Mouse (Mus musculus) neural tube, embryonic 10.5 days (tissue): ENCODE measurements at regions not wholly inside any gene's neighbourhood (a gene's known extent, or its start where the extent isn't known, plus 50 kb on each side); places are given as distances from the start of the nearest gene placed in this dataset.

Source experiments
- DNase-seq: peaks from one replicate; pipeline ENCODE4 v3.0.0-alpha.2; 2017; ENCODE audit warnings: low spot score; ENCODE audit errors: extremely low spot score

DNA sequence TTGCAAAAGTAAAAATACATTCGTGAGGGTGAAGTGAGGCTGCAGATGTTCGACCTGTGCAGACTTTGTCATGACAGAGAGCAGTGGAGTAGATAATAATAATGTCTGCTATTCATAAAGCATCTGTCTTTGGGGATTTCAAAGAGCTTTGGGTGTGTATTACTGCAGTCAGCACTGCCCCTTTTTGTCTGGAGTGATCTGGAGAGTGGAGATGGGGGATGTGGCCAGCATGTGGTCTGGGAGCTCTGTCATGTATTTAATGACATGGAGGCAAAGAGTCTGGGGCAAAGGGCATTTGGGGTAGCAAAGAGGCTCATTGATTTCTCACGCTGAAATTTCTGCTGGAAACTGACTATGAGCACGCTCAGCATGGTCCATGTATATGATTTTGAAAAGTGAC lies 510.8 kb upstream of the Pou3f2 start:
- DNase-seq: peak; percentile 35

GRCm38 (mm10) chr4:22997198-22997985 lies 509.2 kb upstream of the Pou3f2 start:
- peak; percentile 53 for DNase-seq

DNA sequence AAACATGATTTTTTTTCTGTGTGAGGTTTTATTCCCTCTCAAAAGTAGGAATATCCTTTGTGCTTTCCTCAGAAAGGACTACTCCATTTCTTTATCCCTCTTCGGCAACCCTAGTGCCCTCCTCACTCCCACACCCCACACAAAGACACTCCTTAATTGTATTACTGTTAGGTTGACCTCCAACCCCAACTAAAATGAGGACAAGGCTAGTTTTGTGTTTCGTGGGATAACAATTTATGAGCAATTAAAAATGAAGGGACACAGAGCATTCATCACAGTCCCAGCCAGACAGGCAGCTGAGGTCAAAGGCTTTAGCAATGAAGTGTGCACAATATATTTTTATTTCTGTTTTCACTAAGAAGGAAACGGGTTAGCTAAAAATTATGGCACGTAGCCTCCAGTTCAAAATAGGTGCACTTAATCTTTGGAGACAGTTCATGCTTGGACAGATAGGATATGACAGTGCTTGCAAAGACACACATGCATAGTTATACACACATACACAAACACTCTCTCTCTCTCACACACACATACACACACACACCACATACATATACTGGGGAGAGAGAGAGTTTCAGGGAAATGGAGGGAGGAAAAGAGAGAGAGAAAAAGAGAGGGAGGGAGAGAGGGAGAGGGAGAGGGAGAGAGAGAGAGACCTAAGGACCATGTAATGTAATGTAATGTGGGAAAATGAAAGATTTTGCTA lies 498.8 kb upstream of the Pou3f2 start:
- peak; percentile 17 for DNase-seq

- DNase-seq: no peak
Observed at GRCm38 (mm10) chr4:22973585-22974116, 485.5 kb upstream of the Pou3f2 start.

DNA sequence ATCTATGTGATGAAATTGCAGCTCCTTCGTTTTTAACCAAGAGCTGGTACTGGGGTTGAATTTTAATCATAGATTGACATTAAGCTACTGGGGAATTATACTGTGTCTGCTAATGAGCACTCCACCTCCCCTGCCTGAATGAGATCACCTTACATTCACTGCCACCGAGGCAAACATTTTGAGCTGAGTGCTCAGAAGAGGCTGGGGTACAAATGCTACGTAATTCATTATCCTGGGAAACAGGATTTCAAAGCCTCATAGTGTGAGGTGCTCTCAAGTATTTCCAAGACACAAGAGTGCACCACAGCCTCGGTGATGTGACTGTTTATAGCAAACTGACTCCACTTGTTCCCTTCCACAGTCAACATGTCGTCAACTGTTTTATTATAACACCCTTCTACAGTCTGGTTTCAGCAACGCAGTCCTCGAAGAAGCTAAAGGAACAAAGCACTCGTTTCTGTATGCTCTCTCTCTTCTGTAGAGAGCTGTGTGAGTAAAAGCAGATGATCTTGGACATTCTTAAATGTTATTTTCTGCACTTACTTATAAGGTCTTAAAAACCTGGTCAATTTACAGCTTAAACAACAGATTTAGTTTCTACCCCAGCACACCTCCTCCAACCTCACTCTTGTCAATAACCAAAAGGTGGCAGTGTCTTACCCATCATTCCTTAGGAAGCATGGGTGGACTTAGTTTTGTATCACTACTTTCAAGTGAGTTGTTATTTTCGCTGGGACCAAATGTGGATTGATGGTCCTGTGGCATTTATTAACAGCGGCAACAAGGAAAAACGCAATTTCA lies 484.8 kb upstream of the Pou3f2 start:
- DNase-seq: no peak

DNA sequence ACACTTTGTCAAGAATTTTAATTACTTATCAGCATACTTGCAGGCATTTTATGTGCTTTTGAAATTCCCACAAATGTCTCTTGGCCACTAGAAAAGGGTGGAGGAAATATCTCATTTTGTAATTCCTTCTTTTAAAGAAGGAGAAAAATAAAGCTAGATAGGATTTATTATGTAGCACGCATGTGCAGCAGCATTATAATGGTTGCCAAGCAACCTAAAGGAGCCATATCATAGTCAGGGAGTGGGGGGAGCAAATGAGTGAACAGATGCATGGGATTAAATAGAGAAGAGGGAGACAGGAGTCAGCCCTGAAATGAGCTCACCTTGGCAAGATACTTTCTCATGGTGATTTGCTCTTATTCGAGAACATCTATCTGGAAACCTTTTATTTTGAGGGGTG lies 483.0 kb upstream of the Pou3f2 start:
- DNase-seq: no peak

DNA sequence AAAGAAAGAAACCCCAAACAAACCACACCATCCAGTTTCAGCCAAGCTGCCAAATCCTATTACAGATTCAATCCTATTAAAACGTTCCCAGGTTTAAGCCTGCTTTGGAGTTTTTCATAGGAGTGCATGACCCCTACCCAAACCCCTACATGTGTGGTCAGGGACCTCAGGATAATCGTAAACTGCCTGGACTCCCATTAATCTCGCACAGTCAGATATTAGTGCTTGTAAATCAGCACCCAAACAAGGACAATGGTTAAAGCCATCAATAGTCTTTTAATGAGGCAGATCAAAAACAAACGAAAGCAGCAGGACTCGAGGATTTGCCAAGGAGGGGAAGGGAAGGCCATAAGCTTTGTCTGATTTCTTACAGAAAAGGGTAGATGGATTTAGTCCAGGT lies 482.3 kb upstream of the Pou3f2 start:
- peak; percentile 21 for DNase-seq

- no peak for DNase-seq
Observed at GRCm38 (mm10) chr4:22949422-22949821, 461.3 kb upstream of the Pou3f2 start.

- no peak for DNase-seq
Observed at GRCm38 (mm10) chr4:22948880-22949279, 460.7 kb upstream of the Pou3f2 start.

- DNase-seq: peak; percentile 41
Observed at GRCm38 (mm10) chr4:22946788-22947406, 458.7 kb upstream of the Pou3f2 start.

- DNase-seq: no peak
Observed at GRCm38 (mm10) chr4:22938302-22938701, 450.1 kb upstream of the Pou3f2 start.

- DNase-seq: no peak
Observed at GRCm38 (mm10) chr4:22924181-22924580, 436.0 kb upstream of the Pou3f2 start.

GRCm38 (mm10) chr4:22914886-22915285 lies 426.7 kb upstream of the Pou3f2 start:
- DNase-seq: no peak

DNA sequence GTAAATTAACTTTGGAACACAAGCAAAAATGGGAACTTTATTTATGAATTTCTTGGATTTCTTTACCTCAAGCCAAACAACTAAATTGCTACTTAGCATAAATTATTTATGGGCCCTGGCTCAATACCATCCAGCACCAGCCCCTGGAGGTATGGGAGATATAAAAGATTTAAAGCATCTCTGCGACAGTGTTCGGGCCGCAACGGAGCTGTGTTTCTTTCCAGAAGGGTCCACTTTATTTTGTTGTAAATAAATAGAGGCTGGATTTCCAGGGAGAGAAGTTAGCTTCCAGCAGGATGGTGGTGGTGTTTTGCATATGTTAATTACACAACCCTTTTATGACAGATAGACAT lies 404.5 kb upstream of the Pou3f2 start:
- DNase-seq: no peak

DNA sequence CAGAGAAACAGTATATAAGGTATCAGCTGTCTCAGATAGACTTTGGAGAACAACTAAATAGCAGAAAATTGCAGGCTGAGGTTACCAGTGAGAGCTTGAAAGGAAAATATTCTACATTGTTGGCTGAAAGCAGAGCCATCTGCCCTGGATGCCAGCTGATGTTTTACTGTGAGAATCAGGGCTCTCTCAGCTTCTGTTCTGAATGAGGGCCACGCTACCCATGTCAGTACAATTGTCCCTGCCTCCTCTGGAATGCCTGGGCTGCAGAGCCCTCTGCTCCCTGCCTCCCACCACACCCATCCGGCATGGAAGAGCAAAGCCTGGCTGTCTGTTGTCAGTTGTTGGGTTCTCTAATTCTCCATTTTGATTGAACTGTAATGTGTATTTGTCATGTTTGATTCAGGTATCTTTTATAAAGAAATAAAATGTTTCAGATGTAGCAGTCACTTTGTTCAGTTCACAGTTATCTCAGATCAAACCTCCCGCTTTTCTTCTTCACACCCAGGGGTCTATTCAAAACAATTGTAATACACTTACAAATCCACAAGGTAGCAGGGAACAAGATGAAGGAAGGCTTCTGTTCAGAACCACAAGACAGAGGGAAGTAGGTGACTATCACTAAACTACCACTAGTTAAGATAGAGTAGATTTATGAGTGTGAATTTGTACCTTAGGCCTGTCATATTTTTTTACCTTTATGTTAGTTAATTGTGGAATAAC lies 404.0 kb upstream of the Pou3f2 start:
- no peak for DNase-seq

DNA sequence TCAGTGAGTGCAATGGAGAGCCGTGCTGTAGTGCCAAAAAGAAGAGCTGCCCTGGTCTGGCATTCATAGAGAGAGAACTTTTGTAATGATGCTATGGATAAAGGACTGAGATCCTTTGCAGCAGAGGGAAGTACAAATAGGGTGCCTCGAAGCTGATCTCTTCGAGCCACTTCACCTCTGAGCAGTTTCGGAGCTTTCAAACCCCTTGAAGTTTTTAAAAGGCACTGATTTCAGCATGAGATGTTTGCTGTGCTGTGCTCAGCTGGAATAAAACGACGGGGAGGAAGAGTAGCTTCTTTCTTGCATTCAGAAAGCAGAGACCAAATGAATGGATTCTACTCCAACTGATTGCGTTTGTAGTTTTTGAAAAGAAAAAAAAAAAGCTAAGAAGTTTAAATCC lies 392.5 kb upstream of the Pou3f2 start:
- no peak for DNase-seq

DNA sequence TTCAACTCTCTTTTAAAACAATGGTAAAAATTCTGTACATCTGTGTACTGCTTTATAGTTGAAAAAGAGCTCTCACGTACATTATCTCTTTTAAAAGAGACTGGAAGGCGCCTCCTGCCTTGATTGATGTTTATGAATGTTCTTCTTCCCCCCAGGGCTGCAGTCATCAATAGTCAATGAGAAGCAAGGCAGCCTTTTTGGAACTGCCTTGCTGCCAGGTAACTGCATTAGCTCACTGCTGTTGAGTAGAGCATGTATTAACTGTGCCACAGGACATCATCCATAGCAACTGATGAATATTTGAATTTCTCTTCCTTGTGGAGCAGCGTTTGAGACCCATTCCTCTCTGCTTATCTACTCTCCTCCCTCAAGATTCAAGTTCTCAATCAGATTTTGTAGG lies 387.2 kb upstream of the Pou3f2 start:
- no peak for DNase-seq

- DNase-seq: no peak
Observed at GRCm38 (mm10) chr4:22836124-22836445, 347.9 kb upstream of the Pou3f2 start.

DNA sequence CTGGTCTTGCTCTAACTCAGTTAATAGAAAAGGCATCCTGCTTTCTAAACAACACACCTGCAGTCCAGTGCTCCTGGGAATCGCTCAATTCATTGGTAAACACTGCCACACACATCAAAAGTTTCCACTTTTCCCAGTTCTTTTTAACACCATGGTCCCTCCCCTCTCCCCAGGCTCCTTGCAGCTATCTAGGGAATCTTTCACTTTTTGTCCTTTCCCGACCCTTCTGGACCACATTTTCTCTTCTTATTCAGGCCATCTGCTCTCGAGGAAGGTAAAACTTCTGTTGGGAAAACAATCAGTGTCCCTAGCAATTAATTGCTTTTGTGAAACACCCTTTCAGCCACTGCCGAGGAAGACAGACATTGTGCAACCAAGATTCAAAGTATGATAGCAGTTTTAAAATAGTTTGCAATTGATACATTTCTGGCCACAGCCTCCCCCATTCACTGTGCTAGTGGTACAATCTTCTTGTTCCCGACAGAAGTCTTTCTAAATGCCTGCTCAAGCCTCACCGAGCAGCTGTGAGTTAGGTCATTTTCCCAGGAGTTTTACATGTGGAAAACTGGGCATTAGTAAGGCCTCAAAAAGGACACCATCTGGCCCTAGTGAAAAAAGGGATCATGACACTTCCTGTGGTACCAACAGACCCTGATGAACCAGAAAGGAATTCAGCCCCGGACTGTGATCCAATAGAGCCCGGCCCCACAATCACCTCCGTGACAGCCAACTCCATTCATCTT lies 347.4 kb upstream of the Pou3f2 start:
- DNase-seq: peak; percentile 69

DNA sequence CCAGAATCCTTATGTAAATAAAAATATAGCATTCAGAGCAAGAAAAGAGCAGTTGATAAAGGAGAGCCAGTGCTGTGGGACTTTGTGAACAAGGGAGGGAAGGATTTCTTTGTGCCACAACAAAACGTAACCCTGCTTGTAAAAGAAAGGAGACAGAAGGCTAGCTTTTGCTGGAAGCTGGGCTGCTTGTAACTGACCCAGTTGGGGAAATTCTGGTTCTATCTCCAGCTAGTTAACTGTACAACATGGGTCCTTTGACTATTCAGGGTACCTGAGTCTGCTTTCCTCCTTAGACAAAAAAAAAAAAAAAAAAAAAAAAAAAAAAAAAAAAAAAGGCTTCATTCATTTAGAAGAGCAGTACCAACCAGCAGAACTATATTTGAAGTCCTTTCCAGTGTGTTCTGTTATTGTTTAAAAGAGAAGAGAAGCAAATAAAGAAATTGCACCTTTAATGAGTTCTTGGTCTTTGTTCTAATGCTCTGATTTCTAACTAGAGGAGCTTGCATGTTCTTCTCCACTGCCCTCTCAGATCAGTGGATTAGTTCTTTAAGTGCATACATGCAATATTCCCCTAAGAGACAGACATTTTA lies 345.8 kb upstream of the Pou3f2 start:
- no peak for DNase-seq
